Mouse (Mus musculus): ENCODE results near the gene Kcnip3.

DNA sequence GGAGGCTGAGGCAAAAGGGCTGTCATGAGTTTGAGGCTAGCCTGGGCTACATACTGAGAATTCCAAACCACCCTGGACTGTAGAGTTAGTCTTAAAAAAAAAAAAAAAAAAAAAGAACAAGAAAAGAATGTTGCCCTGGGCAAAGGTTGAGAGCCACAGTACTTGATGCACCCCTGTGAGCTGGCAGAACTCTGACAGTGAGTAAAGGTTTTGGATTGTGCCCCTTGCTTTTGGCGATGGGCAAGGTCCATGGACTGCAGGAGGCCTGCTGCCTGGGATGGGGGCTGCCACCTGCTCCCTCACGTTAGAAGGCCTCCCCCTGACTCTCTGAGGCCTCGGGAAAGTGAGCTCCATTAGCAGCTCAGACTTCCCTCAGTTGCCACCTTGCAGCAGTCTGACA, 105.2 kb downstream of the Kcnip3 start:
- TF ChIP-seq EP300 (optimal IDR thresholded peaks at IDR 0.05) (no peak), CTCF (IDR thresholded peaks at IDR 0.05; ENCODE audit: low read depth) (no peak)
